Mouse (Mus musculus) cerebellum, adult 11 months (tissue): ENCODE measurements around the gene Acap3.

Experiments used
- DNase-seq: peaks from one replicate; pipeline ENCODE4 v3.0.0; 2022

Acap3 gene

DNA sequence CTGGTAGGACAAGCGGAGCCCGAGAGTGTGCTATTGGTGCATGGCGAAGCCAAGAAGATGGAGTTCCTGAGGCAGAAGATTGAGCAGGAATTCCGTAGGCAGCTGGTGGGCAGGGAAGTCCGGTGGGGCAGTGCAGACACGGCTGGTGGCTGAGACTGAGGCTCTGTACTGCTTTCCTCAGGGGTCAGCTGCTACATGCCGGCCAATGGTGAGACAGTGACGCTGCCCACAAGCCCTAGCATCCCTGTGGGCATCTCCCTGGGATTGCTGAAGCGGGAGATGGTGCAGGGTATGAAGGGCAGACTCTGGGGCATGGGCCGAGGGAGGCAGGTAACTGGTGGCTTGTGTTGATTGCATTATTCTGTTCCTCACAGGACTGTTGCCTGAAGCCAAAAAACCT is 3.9 kb upstream of the Acap3 start:
- no peak for DNase-seq

DNA sequence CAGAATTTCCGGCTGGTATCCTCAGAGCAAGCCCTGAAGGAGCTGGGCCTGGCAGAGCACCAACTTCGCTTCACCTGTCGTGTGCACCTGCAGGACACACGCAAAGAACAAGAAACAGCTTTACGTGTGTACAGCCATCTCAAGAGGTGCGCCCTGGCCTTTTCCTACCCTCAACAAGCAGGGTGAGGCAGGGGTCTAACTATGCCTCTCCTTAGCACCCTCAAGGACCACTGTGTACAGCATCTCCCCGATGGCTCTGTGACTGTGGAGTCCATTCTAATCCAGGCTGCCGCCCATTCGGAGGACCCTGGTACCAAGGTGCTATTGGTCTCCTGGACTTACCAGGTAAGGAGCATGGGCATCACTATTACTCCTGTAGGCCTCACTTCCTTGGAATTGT is 3.4 kb upstream of the Acap3 start:
- no peak for DNase-seq

DNA sequence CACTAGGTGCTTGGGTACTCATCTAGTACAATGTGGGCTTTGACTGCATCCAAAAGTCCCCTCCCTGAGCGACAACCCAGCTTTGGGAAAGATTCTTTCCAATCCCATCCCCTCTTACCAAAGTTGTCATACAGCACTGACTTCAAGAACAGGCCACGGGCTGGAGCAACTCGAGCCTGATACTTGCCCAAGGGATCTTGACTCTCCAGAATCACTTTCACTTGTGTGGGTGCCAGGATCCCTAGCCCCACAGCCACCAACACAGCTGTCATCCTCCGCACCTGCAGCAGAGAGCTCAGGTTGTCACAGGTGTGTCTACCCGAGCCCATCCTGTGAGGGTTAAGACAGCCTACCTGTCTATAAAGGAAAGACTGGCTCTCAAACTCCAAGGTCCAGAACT is 2.3 kb upstream of the Acap3 start:
- no peak for DNase-seq

DNA sequence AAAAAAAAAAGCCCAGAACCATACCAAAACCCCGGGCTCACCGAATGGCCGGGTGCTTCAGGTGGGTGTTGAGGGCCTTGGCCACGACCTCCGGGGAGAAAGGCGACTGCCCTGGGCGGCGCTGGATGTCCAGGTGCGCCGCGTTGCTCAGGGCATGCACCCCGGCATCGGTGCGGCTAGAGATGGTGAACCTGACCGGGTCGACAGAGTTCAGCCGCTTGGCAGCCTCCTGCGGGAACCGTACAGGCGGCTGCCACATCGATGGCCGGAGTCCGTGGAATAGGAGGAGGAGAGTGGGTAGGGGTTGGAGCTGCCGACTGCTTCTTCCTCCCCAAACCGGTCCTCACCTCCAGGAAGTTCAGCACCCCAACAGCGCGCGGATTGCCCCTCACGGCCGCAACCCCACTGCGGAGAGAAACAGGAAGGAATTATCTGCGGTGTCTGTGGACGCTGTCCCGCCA is 581 bp upstream of the Acap3 start:
- no peak for DNase-seq

DNA sequence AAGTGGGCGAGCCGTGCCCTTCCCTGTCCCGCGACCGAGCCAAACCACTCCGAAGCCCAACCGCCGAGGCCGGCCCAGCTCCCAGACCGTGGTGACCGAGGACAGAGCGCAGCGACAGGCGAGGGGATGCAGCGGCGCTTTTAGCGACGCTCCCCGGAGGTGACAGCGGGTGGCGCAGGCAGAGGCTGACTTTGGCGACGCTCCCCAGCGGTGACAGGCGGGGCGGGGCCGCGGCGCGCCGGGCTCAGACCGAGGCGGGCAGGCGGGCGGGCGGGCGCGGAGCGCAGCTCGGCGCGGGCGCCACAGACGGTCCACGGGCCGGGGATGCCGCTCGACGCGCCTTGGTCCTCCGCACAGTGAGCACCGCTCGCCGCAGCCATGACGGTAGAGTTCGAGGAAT is 395 bp downstream of the Acap3 start:
- DNase-seq, result peak; percentile 81

DNA sequence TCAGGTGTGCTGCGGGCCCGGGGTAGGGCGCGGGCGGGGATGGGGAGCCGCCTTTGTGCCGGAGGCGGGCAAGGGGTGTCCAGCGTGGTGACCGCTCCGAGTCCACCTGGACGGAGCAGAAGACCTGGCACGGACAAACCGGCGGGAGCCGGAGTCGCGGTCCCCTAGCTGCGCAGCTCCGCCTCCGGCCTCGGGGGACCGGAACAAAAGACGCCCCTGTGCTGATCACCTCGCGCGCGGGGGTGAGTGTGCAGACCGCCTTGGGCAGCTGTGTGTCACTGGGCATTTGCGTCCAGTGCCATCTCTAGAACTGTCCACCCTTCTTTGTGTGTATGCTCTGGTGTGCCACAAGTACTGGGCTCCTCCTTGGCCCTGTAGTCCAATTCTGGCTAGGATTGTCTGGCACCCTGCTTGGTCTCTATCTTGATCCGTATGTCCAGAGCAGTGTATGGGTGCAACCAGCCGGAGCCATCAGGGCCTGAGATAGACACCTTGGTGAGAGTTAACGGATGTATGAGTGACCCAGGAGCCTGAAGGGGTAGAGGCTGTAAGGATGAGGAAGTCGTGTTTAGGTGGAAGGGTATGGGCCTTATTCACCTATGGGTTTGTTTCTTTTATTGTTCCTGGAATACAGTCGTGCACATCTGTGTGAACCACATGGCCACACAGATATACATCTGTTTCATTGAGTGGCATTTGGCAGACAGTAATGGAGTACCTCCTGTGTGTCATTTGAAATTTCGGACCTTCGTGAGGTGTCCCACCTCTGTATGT is 1.0 kb downstream of the Acap3 start:
- DNase-seq, result no peak

DNA sequence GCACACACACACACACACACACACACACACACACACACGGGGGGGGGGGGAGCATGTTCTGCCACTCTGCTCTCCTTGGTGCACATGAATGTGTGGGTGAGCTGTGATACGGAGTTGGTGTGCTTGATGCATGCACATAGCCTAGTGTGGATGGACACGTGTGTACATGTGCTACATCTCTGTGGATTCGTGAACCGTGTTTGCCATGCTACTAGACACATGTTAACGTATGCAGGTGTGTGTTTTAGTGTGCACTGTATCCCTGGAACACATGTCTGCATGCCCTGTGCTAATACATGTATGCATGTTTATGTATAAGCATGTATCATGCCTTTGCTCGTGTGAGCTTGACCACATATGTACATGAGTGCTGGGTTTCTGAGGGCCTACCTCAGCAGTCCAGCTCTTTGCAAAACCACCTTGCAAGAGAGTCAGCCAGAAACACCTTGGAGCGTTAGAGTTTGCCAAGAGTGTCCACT is 1.6 kb downstream of the Acap3 start:
- no peak for DNase-seq

DNA sequence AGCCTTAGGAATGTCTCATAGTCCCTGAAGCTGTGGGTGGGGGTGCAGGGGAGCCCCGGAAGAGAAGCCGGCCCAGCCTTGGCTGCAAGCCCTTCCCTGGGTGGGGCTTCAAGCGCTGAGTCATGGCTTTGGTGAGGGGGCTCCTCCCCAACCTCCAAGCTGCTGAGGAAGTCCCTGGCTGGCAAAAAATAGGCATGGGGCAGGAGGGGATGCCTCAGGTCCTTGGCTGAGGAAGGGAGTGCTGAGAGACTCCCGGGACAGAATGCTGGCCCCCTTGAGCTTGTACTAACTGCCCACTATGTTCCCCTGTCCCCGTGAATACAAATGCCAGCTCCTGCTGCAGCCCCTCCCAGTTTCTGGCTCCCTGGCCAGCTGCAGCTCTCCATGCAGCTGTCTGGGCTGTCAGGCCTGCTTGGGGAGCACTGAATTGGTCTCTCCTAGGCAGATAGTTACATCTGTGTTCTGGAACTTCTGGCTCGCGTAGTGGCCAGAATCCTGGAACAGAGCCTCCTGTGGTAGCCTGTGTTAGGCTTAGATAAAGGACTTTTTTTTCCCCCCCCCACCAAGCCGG is 2.8 kb downstream of the Acap3 start:
- peak; percentile 47 for DNase-seq

DNA sequence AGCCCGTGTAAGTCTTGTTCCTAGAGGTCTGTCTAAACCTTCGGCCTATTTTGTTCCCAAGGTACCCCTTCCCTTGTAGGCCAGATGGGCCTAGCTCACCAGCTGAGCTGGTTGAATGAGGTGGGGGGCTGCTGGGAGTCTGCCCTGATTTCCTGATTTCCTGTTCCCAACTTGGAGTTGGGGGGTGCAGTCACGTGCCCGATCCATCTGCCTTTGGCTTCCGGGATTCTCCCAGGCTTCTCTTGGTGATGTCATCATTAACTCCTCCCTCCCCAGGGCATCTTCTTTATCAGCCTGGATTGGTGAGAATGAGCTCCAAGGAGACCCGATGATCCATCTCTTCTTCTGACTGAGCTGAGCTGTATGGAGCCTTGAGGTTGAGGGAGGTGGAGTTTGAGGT is 3.6 kb downstream of the Acap3 start:
- peak; percentile 69 for DNase-seq

DNA sequence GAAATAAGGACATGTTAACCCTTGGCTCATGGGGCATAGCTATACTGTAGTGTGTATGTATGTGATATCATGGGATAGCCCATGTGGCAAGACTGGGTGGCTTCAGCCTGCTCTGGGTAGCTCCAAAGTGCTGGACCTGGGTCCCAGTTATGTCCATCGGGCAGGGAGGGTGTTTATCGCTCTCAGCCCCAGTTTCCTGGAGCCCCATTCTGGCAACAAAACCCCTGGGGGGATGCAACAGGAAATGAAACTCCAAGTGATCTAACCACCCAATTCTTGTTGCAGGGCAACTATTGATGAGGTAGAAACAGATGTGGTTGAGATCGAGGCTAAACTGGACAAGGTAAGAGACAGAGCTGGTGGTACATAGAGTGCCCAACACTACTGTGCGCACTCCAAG is 4.2 kb downstream of the Acap3 start:
- DNase-seq, result no peak

DNA sequence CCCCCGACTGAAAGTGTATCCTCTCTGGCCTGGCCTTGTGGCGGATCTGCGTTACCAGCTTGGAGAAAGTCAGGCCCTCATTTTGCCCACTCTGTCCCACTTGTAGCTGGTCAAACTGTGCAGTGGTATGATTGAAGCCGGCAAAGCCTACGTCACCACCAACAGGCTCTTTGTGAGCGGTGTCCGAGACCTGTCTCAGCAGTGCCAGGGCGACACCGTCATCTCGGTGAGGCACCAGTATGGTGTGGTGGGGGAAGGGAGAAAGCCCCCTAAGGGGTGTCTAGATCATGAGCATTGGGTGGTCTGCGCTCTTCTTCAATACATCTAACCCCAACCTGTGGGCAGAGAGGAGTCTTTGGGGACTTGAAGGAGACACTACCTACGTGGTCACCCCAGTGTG is 4.8 kb downstream of the Acap3 start:
- no peak for DNase-seq

DNA sequence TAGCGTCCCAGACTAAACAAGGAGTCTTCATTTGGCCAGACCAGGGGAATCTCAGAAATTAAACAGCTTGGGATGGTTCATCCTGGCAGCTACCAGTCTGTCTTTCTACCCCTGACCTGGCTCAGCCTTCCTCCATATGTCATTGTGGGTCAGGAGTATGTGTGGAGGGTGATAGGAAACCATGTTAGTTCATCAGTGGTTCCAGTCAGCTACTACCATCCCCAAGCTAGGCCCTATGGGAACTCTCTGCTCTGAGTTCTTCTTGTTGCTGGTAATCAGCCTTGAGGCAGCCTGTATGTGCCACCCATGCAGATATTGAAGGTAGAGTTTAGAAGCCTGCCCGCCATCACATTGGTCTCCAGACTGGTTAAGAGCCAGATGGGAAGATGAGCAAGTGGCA is 6.7 kb downstream of the Acap3 start:
- no peak for DNase-seq

DNA sequence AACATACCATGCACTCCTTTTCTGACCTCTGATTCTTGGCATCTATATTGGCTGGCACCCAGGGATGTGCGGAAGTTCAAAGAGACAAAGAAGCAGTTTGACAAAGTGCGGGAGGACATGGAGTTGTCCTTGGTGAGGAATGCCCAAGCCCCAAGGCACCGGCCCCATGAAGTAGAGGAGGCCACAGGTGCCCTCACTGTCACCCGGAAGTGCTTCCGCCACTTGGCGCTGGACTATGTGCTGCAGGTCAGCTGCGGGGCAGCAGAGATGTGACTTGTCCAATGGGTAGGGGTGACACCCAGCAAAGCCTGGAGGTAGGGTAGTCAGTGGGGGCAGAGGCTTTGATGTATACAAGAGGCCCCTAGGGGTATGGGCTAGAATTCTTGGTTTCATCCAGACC is 7.7 kb downstream of the Acap3 start:
- DNase-seq, result no peak

DNA sequence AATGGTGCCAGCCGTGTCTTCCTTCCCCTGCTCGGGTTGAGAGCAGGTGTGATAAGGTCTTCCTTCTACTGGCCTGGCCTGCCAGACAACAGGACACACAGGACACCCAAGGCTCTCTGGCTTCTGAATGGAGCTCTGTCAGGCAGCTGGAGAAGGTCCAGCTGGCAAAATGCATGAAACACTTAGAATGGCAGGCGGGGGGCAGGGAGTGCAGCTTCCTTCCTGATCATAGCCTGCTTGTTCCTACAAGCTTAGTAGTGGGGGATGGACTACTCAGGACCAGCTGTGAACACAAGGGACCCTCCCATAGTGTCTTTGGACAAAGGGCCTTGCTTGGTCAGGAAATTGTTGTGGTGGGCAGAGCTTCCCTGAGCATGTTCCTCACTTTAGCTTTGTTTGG is 9.6 kb downstream of the Acap3 start:
- DNase-seq, result no peak

DNA sequence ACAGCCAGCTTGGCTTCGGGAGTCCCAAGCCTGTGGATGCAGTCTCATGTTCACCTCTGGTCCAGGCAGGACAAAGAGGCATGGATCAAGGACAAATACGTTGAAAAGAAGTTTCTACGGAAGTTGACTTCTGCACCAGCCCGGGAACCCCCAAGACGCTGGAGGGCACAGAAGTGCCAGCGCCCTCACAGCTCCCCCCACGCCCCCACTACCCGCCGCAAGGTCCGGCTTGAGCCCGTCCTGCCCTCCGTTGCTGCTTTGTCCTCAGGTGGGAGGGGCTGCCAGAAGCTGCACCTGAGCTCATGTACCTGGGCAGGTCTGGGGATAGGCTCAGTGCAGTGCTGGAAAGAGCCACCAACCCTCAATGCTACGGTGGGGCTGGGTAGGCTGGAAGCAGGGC is 11.6 kb downstream of the Acap3 start:
- DNase-seq, result no peak

DNA sequence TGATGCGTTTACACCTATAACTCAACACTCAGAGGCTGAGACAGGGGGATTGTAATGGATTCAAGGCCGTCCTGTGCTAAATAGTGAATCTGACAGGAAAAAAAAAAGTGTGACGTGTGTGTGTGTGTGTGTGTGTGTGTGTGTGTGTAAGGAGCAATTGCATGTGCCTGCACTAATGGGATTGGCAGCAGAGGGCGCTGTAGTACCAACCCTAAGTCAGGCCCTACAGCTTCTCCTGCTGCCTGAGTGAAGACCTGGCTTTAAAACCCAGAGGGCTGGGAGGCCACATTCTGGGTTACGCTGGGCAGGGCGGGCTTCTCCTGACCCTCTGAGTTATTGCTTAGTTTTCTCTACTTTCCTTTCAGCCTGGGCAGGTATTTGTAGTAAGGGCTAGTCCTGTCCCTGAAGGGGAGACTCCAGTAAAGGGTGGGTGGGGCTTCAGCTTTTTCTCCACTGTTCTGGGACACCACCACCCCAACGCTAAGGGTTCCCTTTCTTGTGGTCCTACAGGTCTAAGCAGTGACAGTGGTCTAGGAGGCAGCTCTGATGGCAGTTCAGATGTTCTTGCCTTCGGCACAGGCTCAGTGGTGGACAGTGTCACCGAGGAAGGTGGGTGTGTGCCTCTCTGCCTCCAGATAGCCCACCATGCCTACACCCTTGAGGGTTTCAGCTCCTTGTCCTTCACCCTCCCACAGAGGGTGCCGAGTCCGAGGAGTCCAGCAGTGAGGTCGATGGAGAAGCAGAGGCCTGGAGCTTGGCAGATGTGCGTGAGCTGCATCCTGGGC is 12.9 kb downstream of the Acap3 start:
- peak; percentile 12 for DNase-seq

DNA sequence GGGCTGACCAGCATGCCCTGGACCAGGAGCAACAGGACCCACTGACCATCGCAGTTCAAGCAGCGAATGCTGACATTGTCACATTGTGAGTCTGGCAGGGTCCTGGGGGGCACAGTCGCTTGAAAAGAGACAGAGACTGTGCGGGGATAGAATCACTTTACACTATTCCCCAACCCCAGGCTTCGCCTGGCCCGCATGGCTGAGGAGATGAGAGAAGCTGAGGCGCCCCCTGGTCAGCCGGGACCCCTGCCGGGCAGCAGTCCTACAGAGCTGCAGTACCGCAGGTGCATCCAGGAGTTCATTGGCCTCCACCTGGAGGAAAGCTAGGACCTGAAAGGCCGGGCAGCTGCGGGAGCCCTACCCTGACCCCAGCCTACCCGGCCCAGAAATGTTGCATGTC is 14.0 kb downstream of the Acap3 start:
- no peak for DNase-seq

DNA sequence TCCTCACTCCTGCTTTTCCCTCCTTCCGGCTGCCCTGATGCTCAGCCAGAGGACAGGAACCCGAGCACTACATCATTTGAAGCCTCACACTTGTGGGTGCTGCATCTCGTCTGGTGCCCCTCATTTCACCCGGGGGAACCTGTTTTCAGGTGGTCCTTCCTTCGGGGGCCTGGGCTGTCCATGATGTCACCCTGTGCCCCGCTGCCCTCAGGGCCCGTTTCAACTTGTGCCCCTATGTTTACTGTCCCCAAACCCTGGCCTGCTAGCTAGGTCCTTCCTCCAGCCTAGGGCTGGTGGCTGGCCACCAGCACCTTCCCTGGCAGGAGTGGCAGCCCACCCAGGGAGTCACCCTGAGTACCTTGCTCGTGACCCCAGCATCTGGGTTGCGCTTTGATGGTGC is 14.5 kb downstream of the Acap3 start:
- no peak for DNase-seq

DNA sequence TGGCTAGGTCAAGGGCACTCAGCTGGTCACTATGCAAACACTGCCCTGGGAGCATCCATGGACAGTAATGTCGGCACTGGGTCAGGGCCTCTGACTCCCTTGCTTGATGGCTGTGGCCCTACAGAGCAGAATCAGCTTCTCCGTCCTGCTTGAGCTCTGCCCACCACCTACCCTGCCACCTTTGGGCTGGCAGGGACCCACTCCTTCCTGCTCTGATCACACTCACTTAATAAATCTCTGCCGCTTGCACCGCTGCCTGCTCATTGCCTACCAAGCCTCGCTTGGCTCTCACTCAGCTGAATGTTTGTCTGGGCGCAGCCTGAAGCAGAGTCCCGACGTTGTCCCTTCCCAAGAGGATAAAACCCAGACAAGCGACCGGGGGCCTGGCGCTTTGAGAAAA is 15.4 kb downstream of the Acap3 start:
- DNase-seq, result no peak

DNA sequence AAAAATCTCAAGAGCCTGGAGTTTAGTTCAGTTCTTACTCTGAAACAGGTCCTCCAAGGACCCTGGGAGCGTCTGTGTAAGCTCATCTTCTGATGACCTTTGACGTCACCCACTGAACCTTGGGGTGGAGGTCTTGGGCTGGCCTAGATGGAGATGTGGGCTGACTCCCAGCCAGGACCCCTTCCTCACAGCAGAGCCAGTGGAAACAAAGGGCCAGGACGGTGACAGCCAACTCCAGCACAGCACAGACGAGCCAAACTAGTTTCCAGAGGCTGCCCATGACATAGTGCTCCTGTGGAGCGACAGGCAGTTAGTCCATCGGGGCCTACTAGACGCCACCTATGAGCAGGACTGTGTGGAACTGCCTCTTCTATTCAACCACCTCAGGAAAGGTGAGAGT is 16.7 kb downstream of the Acap3 start:
- no peak for DNase-seq

DNA sequence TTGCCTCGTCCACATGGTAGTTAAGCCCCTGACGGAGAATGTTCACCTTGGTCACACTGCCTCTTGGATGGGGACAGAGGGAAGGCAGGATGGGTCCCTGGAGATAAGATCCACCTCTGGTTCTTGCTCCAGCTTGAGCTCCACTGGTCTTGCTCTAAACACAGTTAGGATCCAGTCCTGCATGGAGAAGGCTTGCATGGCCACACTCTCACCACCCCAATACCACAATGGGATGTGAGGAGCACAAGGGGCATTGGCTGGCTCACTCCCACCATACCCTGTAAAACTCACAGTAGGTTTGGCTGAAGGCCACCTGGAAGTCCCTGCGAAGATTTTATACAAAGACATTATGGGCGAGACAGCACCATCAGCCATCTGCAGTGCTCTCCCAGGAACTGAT is 17.1 kb downstream of the Acap3 start:
- peak; percentile 2 for DNase-seq

DNA sequence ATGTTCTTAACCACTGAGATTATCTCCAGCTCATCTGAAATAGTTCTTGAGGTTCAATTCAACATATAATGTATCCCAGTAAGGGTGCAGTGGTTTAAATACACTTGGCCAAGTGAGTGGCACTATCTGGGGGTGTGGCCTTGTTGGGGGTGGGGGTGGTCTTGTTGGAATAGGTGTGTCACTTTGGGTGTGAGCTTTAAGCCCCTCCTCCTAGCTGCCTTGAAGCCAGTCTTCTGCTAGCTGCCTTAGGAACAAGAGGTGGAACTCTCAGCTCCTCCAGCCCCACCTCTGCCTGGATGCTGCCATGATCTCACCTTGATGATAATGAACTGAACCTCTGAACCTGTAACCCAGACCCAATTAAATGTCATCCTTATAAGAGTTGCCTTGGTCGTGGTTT is 40.4 kb downstream of the Acap3 start:
- no peak for DNase-seq

DNA sequence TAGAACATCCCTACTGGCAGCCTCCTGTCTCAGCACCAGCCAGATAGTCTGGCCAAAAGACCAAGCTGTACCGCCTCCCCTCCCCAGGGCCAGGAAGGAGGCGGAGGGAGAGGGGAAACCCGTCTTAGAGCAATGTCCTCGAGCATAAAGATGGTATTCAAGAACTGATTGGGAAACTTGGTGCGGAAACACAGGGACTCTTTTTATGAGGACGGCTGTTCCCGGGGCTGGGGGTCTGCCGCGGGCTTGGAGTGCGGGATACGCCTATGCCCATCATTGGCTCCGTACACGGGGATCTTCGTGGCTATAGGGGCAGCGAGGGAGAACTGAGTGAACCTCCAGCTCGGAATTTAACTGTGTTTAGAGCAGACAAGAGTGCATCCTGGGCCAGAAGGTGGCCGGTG is 51.4 kb downstream of the Acap3 start:
- no peak for DNase-seq
